Mouse (Mus musculus) CH12.LX (cell line): ENCODE results near the gene Pold1. TPM values are rescaled to one million over a fixed set of nuclear protein-coding genes. Genes with fewer than 3 reads are reported as not detected.

ENCODE experiments used
- DNase-seq: peaks from one replicate; pipeline ENCODE4 v3.0.0-alpha.2; 2013; ENCODE audit errors: extremely low read depth
- H3K27ac ChIP-seq: 2 replicates; pipeline ENCODE4 v1.5.1; 2012; ENCODE audit warnings: low read depth, mild to moderate bottlenecking, control low read depth, moderate library complexity; ENCODE audit not compliant: insufficient read depth
- H3K27me3 ChIP-seq: replicated peaks from 2 replicates; pipeline ENCODE3; 2012; ENCODE audit warnings: inconsistent platforms
- H3K36me3 ChIP-seq, 2 experiments: replicated peaks in 1 of 2; 2 replicates each; pipeline versions ENCODE3 to v1.6.1; 2012; ENCODE audit warnings: inconsistent platforms in 1 of 2, low read length in 1 of 2, mild to moderate bottlenecking in 1 of 2, mixed read lengths in 1 of 2, moderate library complexity in 1 of 2; ENCODE audit not compliant: control insufficient read depth in 1 of 2, insufficient read depth in 1 of 2
- H3K4me1 ChIP-seq, 2 experiments: 2 replicates each; pipeline ENCODE4 v1.6.1; 2012; ENCODE audit warnings: inconsistent platforms in 1 of 2, moderate library complexity in 1 of 2; ENCODE audit not compliant: insufficient read depth in 2 of 2, control insufficient read depth in 1 of 2
- H3K4me2 ChIP-seq: 2 replicates; pipeline ENCODE4 v1.6.1; 2012; ENCODE audit warnings: low read depth, mild to moderate bottlenecking, control low read depth; ENCODE audit not compliant: poor library complexity, insufficient read depth, severe bottlenecking
- H3K4me3 ChIP-seq, 3 experiments: fragments of 150-350 bp in 1 of 3; sonication (generic) in 1 of 3; replicated peaks in 1 of 3; 2 replicates each; pipeline versions ENCODE3 to v1.5.1; 2011 to 2012; ENCODE audit warnings: low read depth in 2 of 3, low read length in 2 of 3, mild to moderate bottlenecking in 2 of 3, moderate library complexity in 2 of 3, control low read depth in 1 of 3, improper control_type of control experiment in 1 of 3, inconsistent platforms in 1 of 3, mixed read lengths in 1 of 3; ENCODE audit not compliant: poor library complexity in 1 of 3
- H3K79me2 ChIP-seq: replicated peaks from 2 replicates; pipeline ENCODE4 v1.6.1; 2012; ENCODE audit warnings: mild to moderate bottlenecking, moderate library complexity; ENCODE audit not compliant: control insufficient read depth, poor library complexity, insufficient read depth, severe bottlenecking; ENCODE audit errors: extremely low read depth
- H3K9ac ChIP-seq: 2 replicates; pipeline ENCODE4 v1.6.1; 2012; ENCODE audit warnings: low read depth, mild to moderate bottlenecking, control low read depth, moderate library complexity; ENCODE audit not compliant: insufficient read depth
- H3K9me3 ChIP-seq: replicated peaks from 2 replicates; pipeline ENCODE3; 2012; ENCODE audit warnings: low read length, inconsistent platforms, mixed read lengths
- BHLHE40 ChIP-seq: IDR thresholded peaks from 2 replicates; pipeline ENCODE4 v1.6.1; 2011; ENCODE audit warnings: mild to moderate bottlenecking, low read depth, low read length, improper control_type of control experiment
- CHD1 ChIP-seq: IDR thresholded peaks from 2 replicates; pipeline ENCODE4 v1.6.1; 2012; ENCODE audit warnings: low read depth, low read length, improper control_type of control experiment, inconsistent platforms
- CHD2 ChIP-seq: IDR thresholded peaks from 2 replicates; pipeline ENCODE4 v1.6.1; 2011; ENCODE audit warnings: low read length, improper control_type of control experiment
- CTCF ChIP-seq, 2 experiments: IDR thresholded peaks in 1 of 2; conservative IDR thresholded peaks in 1 of 2; 2 replicates each; pipeline ENCODE4 v1.5.1; 2011 to 2012; ENCODE audit warnings: low read depth in 2 of 2, low read length in 2 of 2, improper control_type of control experiment in 1 of 2, inconsistent platforms in 1 of 2, mild to moderate bottlenecking in 1 of 2, moderate library complexity in 1 of 2
- E2F4 ChIP-seq: IDR thresholded peaks from 2 replicates; pipeline ENCODE4 v1.6.1; 2011; ENCODE audit warnings: low read depth, low read length, improper control_type of control experiment; ENCODE audit not compliant: insufficient replicate concordance
- ELF1 ChIP-seq: IDR thresholded peaks from 2 replicates; pipeline ENCODE4 v1.6.1; 2014; ENCODE audit warnings: low read depth, mild to moderate bottlenecking, inconsistent platforms, low read length, improper control_type of control experiment
- EP300 ChIP-seq: IDR thresholded peaks from 2 replicates; pipeline ENCODE4 v1.6.1; 2011; ENCODE audit warnings: low read length, improper control_type of control experiment
- ETS1 ChIP-seq: conservative IDR thresholded peaks from 2 replicates; pipeline ENCODE4 v1.6.1; 2012; ENCODE audit warnings: low read depth, mild to moderate bottlenecking, inconsistent platforms, low read length, improper control_type of control experiment, moderate library complexity
- GABPA ChIP-seq: IDR thresholded peaks from 2 replicates; pipeline ENCODE4 v1.6.1; 2012; ENCODE audit warnings: low read depth, low read length, improper control_type of control experiment, inconsistent platforms; ENCODE audit not compliant: insufficient replicate concordance
- HCFC1 ChIP-seq: IDR thresholded peaks from 2 replicates; pipeline ENCODE4 v1.6.1; 2012; ENCODE audit warnings: low read depth, mild to moderate bottlenecking, inconsistent platforms, low read length, improper control_type of control experiment
- IRF4 ChIP-seq: IDR thresholded peaks from 2 replicates; pipeline ENCODE4 v1.6.1; 2014; ENCODE audit warnings: low read depth, mild to moderate bottlenecking, inconsistent platforms, low read length, improper control_type of control experiment
- JUN ChIP-seq: IDR thresholded peaks from 2 replicates; pipeline ENCODE4 v1.6.1; 2011; ENCODE audit warnings: low read depth, mild to moderate bottlenecking, low read length, improper control_type of control experiment, moderate library complexity; ENCODE audit not compliant: insufficient read depth
- JUND ChIP-seq: conservative IDR thresholded peaks from 2 replicates; pipeline ENCODE4 v1.6.1; 2011; ENCODE audit warnings: low read depth, low read length, improper control_type of control experiment
- KAT2A ChIP-seq: IDR thresholded peaks from 2 replicates; pipeline ENCODE4 v1.6.1; 2012; ENCODE audit warnings: low read length, improper control_type of control experiment, inconsistent platforms; ENCODE audit not compliant: insufficient replicate concordance
- MAFK ChIP-seq: IDR thresholded peaks from 2 replicates; pipeline ENCODE4 v1.6.1; 2011; ENCODE audit warnings: low read length, improper control_type of control experiment; ENCODE audit not compliant: insufficient replicate concordance
- MAX ChIP-seq: IDR thresholded peaks from 2 replicates; pipeline ENCODE4 v1.6.1; 2011; ENCODE audit warnings: low read length, improper control_type of control experiment
- MAZ ChIP-seq: IDR thresholded peaks from 2 replicates; pipeline ENCODE4 v1.6.1; 2012; ENCODE audit warnings: low read depth, mild to moderate bottlenecking, inconsistent platforms, low read length, improper control_type of control experiment, moderate library complexity
- MEF2A ChIP-seq: IDR thresholded peaks from 2 replicates; pipeline ENCODE4 v1.6.1; 2014; ENCODE audit warnings: low read depth, mild to moderate bottlenecking, inconsistent platforms, low read length, improper control_type of control experiment, borderline replicate concordance
- MXI1 ChIP-seq: IDR thresholded peaks from 2 replicates; pipeline ENCODE4 v1.6.1; 2011; ENCODE audit warnings: mild to moderate bottlenecking, low read depth, low read length, improper control_type of control experiment
- MYC ChIP-seq: IDR thresholded peaks from 2 replicates; pipeline ENCODE4 v1.6.1; 2011; ENCODE audit warnings: low read depth, mild to moderate bottlenecking, improper control_type of control experiment, low read length
- NELFE ChIP-seq: IDR thresholded peaks from 2 replicates; pipeline ENCODE4 v1.6.1; 2011; ENCODE audit warnings: low read depth, low read length, improper control_type of control experiment
- NRF1 ChIP-seq: IDR thresholded peaks from 2 replicates; pipeline ENCODE4 v1.6.1; 2014; ENCODE audit warnings: low read depth, mild to moderate bottlenecking, inconsistent platforms, low read length, improper control_type of control experiment, moderate library complexity
- PAX5 ChIP-seq: IDR thresholded peaks from 2 replicates; pipeline ENCODE4 v1.6.1; 2012; ENCODE audit warnings: low read length, inconsistent platforms, mixed read lengths
- POLR2A ChIP-seq: IDR thresholded peaks from 2 replicates; pipeline ENCODE4 v1.6.1; 2011; ENCODE audit warnings: low read depth, mild to moderate bottlenecking, improper control_type of control experiment, low read length
- POLR2AphosphoS2 ChIP-seq: IDR thresholded peaks from 2 replicates; pipeline ENCODE4 v1.6.1; 2011; ENCODE audit warnings: low read depth, low read length, improper control_type of control experiment
- RAD21 ChIP-seq: IDR thresholded peaks from 2 replicates; pipeline ENCODE4 v1.6.1; 2011; ENCODE audit warnings: low read depth, mild to moderate bottlenecking, low read length, improper control_type of control experiment, moderate library complexity
- RCOR1 ChIP-seq: conservative IDR thresholded peaks from 2 replicates; pipeline ENCODE4 v1.6.1; 2012; ENCODE audit warnings: low read depth, mild to moderate bottlenecking, inconsistent platforms, low read length, improper control_type of control experiment
- SIN3A ChIP-seq: IDR thresholded peaks from 2 replicates; pipeline ENCODE4 v1.6.1; 2012; ENCODE audit warnings: low read length, improper control_type of control experiment, inconsistent platforms
- SMC3 ChIP-seq: IDR thresholded peaks from 2 replicates; pipeline ENCODE4 v1.6.1; 2011; ENCODE audit warnings: low read depth, low read length, improper control_type of control experiment
- TBP ChIP-seq: conservative IDR thresholded peaks from 2 replicates; pipeline ENCODE4 v1.6.1; 2011; ENCODE audit warnings: low read depth, low read length, improper control_type of control experiment
- TCF12 ChIP-seq: IDR thresholded peaks from 2 replicates; pipeline ENCODE4 v1.6.1; 2014; ENCODE audit warnings: low read depth, mild to moderate bottlenecking, inconsistent platforms, low read length, improper control_type of control experiment
- UBTF ChIP-seq: IDR thresholded peaks from 2 replicates; pipeline ENCODE4 v1.6.1; 2012; ENCODE audit warnings: low read depth, mild to moderate bottlenecking, inconsistent platforms, low read length, improper control_type of control experiment, moderate library complexity
- USF1 ChIP-seq: IDR thresholded peaks from 2 replicates; pipeline ENCODE4 v1.6.1; 2014; ENCODE audit warnings: low read depth, mild to moderate bottlenecking, inconsistent platforms, low read length, improper control_type of control experiment
- USF2 ChIP-seq: conservative IDR thresholded peaks from 2 replicates; pipeline ENCODE4 v1.6.1; 2011; ENCODE audit warnings: low read depth, low read length, improper control_type of control experiment
- ZC3H11A ChIP-seq: IDR thresholded peaks from 2 replicates; pipeline ENCODE4 v1.6.1; 2012; ENCODE audit warnings: low read depth, mild to moderate bottlenecking, inconsistent platforms, low read length, improper control_type of control experiment
- ZKSCAN1 ChIP-seq: IDR thresholded peaks from 2 replicates; pipeline ENCODE4 v1.6.1; 2012; ENCODE audit warnings: low read depth, inconsistent platforms, low read length, improper control_type of control experiment, borderline replicate concordance
- ZMIZ1 ChIP-seq: IDR thresholded peaks from 2 replicates; pipeline ENCODE4 v1.6.1; 2012; ENCODE audit warnings: low read depth, mild to moderate bottlenecking, inconsistent platforms, low read length, improper control_type of control experiment
- ZNF384 ChIP-seq: IDR thresholded peaks from 2 replicates; pipeline ENCODE4 v1.6.1; 2012; ENCODE audit warnings: low read depth, low read length, improper control_type of control experiment, inconsistent platforms
- dilution Hi-C: fragments of 300-500 bp; cut with MboI; formaldehyde crosslinking; loops from 2 replicates; pipeline ENCODE4 v1.14.3; 2020; ENCODE audit warnings: low sequenced_read_pairs; ENCODE audit not compliant: extremely low pct_unique_long_range_greater_than_20kb, extremely low pct_ligation_motif_present
- in situ Hi-C: fragments of 300-500 bp; cut with MboI; formaldehyde crosslinking; loops from 3 replicates; pipeline ENCODE4 v1.14.3; 2019; ENCODE audit warnings: low sequenced_read_pairs, low pct_ligation_motif_present, low pct_unique_long_range_greater_than_20kb, mixed read lengths
- polyA plus RNA-seq: library from polyadenylated mRNA; unstranded; fragments of >175 nt; gene quantifications from 2 replicates; pipeline ENCODE4 v1.2.1, GENCODE M21; 2012; ENCODE audit warnings: low read depth; ENCODE audit not compliant: insufficient read length
- total RNA-seq, 2 experiments: library from RNA; depleted of rRNA; stranded (reverse); fragments of 300-350 nt in 1 of 2; fragments of >200 nt in 1 of 2; gene quantifications; 2 replicates each; pipeline ENCODE4 v1.2.3; 2012 to 2014

Gene Pold1
- total and polyA plus RNA-seq, 3 experiments, result 49.3 to 131 (median 67.6) TPM

- Histone ChIP-seq H3K4me3 (no peak overlapping the region), H3K36me3 (peaks cover 56 to 75% of the 10 kb centered on the region in 2 experiments), H3K27me3 (no peaks in the 10 kb centered on the region), H3K4me1 (peaks cover 53 to 72% of the 10 kb centered on the region in 2 experiments), H3K79me2 (no peaks in the 10 kb centered on the region; the same call in 1 of the 2 replicates), H3K4me2 (no peak overlapping the region), H3K27ac (peak overlapping the region; percentile 61), H3K9ac (no peak overlapping the region), H3K9me3 (no peaks in the 10 kb centered on the region)
- dilution Hi-C loops (no loop called here), in situ Hi-C loops (no loop called here)
- DNase-seq, result peak; percentile 84
- no peak; the same call in 1 of the 2 replicates for TF ChIP-seq SIN3A
- no peak for TF ChIP-seq USF1
- no peak for TF ChIP-seq KAT2A
- TF ChIP-seq JUN, result peak; percentile 39; the same call in 1 of the 2 replicates
- TF ChIP-seq TBP, result no peak
- no peak for TF ChIP-seq NELFE
- TF ChIP-seq TCF12, result peak; percentile 88
- TF ChIP-seq RAD21, result no peak
- TF ChIP-seq ZMIZ1, result no peak
- TF ChIP-seq CTCF (conservative IDR thresholded peaks at IDR 0.05 in 1 of 2, IDR thresholded peaks at IDR 0.05 in 1 of 2; ENCODE audit: low read depth in 2 of 2, low read length in 2 of 2), result no peak
- TF ChIP-seq IRF4, result peak; percentile 75
- TF ChIP-seq ETS1, result peak; percentile 98
- no peak for TF ChIP-seq E2F4
- TF ChIP-seq JUND, result no peak; the same call in 1 of the 2 replicates
- no peak for TF ChIP-seq CHD1
- TF ChIP-seq ZKSCAN1, result no peak
- TF ChIP-seq SMC3, result no peak
- no peak for TF ChIP-seq ZC3H11A
- TF ChIP-seq GABPA, result peak; percentile 22; the same call in 1 of the 2 replicates
- no peak for TF ChIP-seq HCFC1
- no peak for TF ChIP-seq USF2
- TF ChIP-seq MAX, result no peak
- peak; percentile 77 for TF ChIP-seq BHLHE40
- no peak for TF ChIP-seq ELF1
- TF ChIP-seq POLR2A, result no peak
- peak; percentile 34; the same call in 1 of the 2 replicates for TF ChIP-seq MEF2A
- TF ChIP-seq UBTF, result no peak
- no peak for TF ChIP-seq MXI1
- no peak for TF ChIP-seq CHD2
- TF ChIP-seq RCOR1, result no peak
- no peak for TF ChIP-seq POLR2AphosphoS2
- TF ChIP-seq ZNF384, result no peak
- 0 out of 2 replicates have a peak, but pooled peaks have one; percentile 31 for TF ChIP-seq MYC
- TF ChIP-seq EP300, result peak; percentile 59
- no peak for TF ChIP-seq PAX5
- TF ChIP-seq MAZ, result no peak
- no peak for TF ChIP-seq NRF1
- TF ChIP-seq MAFK, result no peak
Observed at GRCm38 (mm10) chr7:44535657-44536589, 12.7 kb downstream of the Pold1 start.
